Mouse (Mus musculus) intestine, embryonic 14.5 days (tissue): ENCODE results near the gene Fgfr2. TPM values are rescaled to one million over a fixed set of nuclear protein-coding genes. Genes with fewer than 3 reads are reported as not detected.

Experiments used
- ATAC-seq: fragments of 200-750 bp; cut with Nextera tagmentation; replicated peaks from 2 replicates; pipeline ENCODE4 v1.8.0; 2017; ENCODE audit warnings: low read depth, moderate number of reproducible peaks, moderate TSS enrichment, moderate library complexity; ENCODE audit not compliant: low FRiP score, low TSS enrichment
- DNase-seq: peaks from one replicate; pipeline ENCODE4 v3.0.0-alpha.2; 2018; ENCODE audit warnings: low spot score
- H3K27ac ChIP-seq: fragments of 300-500 bp; sonication (generic); 2 replicates; pipeline ENCODE4 v1.5.1; 2014; ENCODE audit warnings: low read depth, mild to moderate bottlenecking, control low read depth
- H3K27me3 ChIP-seq: fragments of 300-500 bp; sonication (generic); replicated peaks from 2 replicates; pipeline ENCODE4 v1.6.1; 2014; ENCODE audit warnings: low read length, control low read depth; ENCODE audit not compliant: control insufficient read depth, insufficient read depth
- H3K36me3 ChIP-seq: fragments of 300-500 bp; sonication (generic); 2 replicates; pipeline ENCODE4 v1.6.1; 2014; ENCODE audit warnings: low read length, control low read depth; ENCODE audit not compliant: control insufficient read depth, insufficient read depth
- H3K4me1 ChIP-seq: fragments of 300-500 bp; sonication (generic); replicated peaks from 2 replicates; pipeline ENCODE4 v1.6.1; 2014; ENCODE audit warnings: low read length, control low read depth, mixed read lengths; ENCODE audit not compliant: control insufficient read depth, insufficient read depth
- H3K4me2 ChIP-seq: fragments of 300-500 bp; sonication (generic); 2 replicates; pipeline ENCODE4 v1.6.1; 2014; ENCODE audit warnings: low read length
- H3K4me3 ChIP-seq: fragments of 300-500 bp; sonication (generic); 2 replicates; pipeline ENCODE4 v1.5.1; 2014; ENCODE audit warnings: low read depth, low read length, control low read depth, mixed read lengths
- H3K9ac ChIP-seq: fragments of 300-500 bp; sonication (generic); 2 replicates; pipeline ENCODE4 v1.6.1; 2014; ENCODE audit warnings: mild to moderate bottlenecking, low read length
- H3K9me3 ChIP-seq: fragments of 300-500 bp; sonication (generic); 2 replicates; pipeline ENCODE4 v1.6.1; 2016; ENCODE audit warnings: low read length, control low read depth; ENCODE audit not compliant: control insufficient read depth
- WGBS: fragments of 180-500 bp; shearing (Covaris S2); extraction: QIAGEN DNeasy Blood & Tissue Kit; methylation state at CpG from one replicate; pipeline ENCODE4 v1.1.7; 2014; 5-methylcytosine and 5-hydroxymethylcytosine counted together
- polyA plus RNA-seq: library from polyadenylated mRNA; unstranded; fragments of >200 nt; fragmentation: Nextera tagmentation; extraction: Ambion mirVana; gene quantifications from 2 replicates; pipeline ENCODE4 v1.2.1, GENCODE M21; 2014

Gene Fgfr2
- polyA plus RNA-seq, 1 experiment from 2014 or later, result 105 TPM

GRCm38 (mm10) chr7:131604946-131605345, 1518.2 kb downstream of the Fgfr2 start:
- H3K36me3 ChIP-seq, result no peaks in the 10 kb centered on the region
- DNase-seq (no peak), ATAC-seq (no peak)
- no peak overlapping the region for H3K9ac ChIP-seq
- no peak overlapping the region for H3K4me2 ChIP-seq
- H3K27ac ChIP-seq, result no peak overlapping the region
- H3K4me1 ChIP-seq, result no peaks in the 10 kb centered on the region
- WGBS, result 86% methylated on average over 10 of the region's 10 CpGs
- H3K27me3 ChIP-seq, result no peaks in the 10 kb centered on the region
- no peaks in the 10 kb centered on the region for H3K9me3 ChIP-seq
- H3K4me3 ChIP-seq, result no peak overlapping the region

- 5% methylated on average over 10 of the region's 11 CpGs for WGBS
- no peak for DNase-seq
- no peaks in the 10 kb centered on the region for H3K9me3 ChIP-seq
Measured at GRCm38 (mm10) chr7:131603186-131603585, 1520.0 kb downstream of the Fgfr2 start.

DNA sequence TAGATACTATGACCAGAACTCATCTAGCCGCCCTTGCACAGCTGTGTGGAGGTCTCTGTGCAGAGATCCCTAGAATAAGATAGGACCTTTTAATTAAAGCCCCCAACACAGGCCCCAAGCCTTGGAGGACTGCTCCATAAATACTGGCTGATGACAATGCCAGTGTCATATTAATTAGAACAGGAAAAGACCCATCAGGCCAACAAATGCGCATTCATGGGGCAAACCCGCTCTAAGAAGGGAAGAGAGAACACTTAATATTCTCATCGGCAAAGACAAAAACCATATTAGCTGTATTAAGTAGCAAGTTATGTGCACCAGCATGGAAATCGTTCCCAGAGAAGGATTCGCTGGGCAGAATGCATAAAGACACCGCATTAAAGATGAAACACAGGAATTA, 1521.0 kb downstream of the Fgfr2 start:
- H3K27ac ChIP-seq, result no peak overlapping the region
- no peaks in the 10 kb centered on the region for H3K9me3 ChIP-seq
- H3K4me1 ChIP-seq, result no peaks in the 10 kb centered on the region
- 72% methylated on average over 7 of the region's 7 CpGs for WGBS
- no peak for DNase-seq
- no peak overlapping the region for H3K9ac ChIP-seq
- H3K4me2 ChIP-seq, result no peak overlapping the region
- no peak for ATAC-seq
- no peaks in the 10 kb centered on the region for H3K27me3 ChIP-seq
- H3K4me3 ChIP-seq, result no peak overlapping the region
- no peaks in the 10 kb centered on the region for H3K36me3 ChIP-seq

More at GRCm38 (mm10) chr7:131603186-131603585, 1520.0 kb downstream of the Fgfr2 start:
- Histone ChIP-seq H3K4me3 (no peak overlapping the region), H3K27ac (no peak overlapping the region), H3K36me3 (no peaks in the 10 kb centered on the region), H3K9ac (no peak overlapping the region), H3K27me3 (no peaks in the 10 kb centered on the region), H3K4me2 (no peak overlapping the region), H3K4me1 (no peaks in the 10 kb centered on the region)
- ATAC-seq, result no peak

GRCm38 (mm10) chr7:131598483-131598824, 1524.7 kb downstream of the Fgfr2 start:
- H3K9me3 ChIP-seq, result no peaks in the 10 kb centered on the region
- H3K27ac ChIP-seq, result no peak overlapping the region
- H3K4me3 ChIP-seq, result no peak overlapping the region
- H3K36me3 ChIP-seq, result no peaks in the 10 kb centered on the region
- DNase-seq, result peak; percentile 73
- no peak for ATAC-seq
- no peaks in the 10 kb centered on the region for H3K27me3 ChIP-seq
- no peak overlapping the region for H3K9ac ChIP-seq
- H3K4me1 ChIP-seq, result no peaks in the 10 kb centered on the region
- no peak overlapping the region for H3K4me2 ChIP-seq
- 3% methylated on average over 5 of the region's 5 CpGs for WGBS

DNA sequence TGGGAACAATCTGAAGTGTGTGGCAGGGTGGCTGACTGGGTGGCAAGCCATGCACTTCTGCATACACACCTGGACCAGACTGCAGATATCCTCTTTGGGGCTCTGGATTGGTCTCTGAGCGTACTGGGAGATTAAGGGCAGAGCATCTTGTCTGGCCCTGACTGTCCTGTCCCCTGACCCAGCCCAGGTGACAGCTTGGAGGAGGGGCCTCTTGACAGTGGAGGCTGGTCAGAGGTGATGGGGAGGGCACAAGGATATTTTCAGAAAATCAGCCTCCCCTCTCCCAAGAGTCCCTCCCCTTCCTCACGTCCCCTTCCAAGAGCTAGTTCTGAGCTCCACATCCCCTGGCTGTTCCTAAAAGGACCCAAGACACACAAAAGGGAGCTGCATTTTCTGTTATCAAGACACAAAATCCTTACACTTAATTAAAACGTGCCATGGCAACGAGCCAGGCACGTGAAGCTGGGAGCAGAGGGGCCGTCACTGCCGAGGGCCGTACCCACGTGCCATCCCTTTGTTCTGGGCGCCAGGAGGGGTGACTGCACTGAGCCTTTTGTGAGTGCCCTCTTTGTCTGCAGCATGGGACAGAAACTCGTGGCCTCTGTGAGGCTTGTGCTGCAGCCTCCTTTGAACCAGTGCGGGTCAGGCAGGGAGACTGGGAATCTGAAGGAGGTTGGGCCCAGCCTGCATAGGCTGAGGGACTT, 1525.2 kb downstream of the Fgfr2 start:
- DNase-seq (no peak), ATAC-seq (no peak)
- Histone ChIP-seq H3K9me3 (no peaks in the 10 kb centered on the region), H3K27ac (no peak overlapping the region), H3K4me2 (no peak overlapping the region), H3K9ac (no peak overlapping the region), H3K4me1 (no peaks in the 10 kb centered on the region), H3K27me3 (no peaks in the 10 kb centered on the region), H3K36me3 (no peaks in the 10 kb centered on the region), H3K4me3 (no peak overlapping the region)
- 17% methylated on average over 12 of the region's 12 CpGs for WGBS

GRCm38 (mm10) chr7:131585551-131585950, 1537.6 kb downstream of the Fgfr2 start:
- DNase-seq (no peak), ATAC-seq (no peak)
- H3K27me3 ChIP-seq, result no peaks in the 10 kb centered on the region
- no peak overlapping the region for H3K27ac ChIP-seq
- 85% methylated on average over 5 of the region's 5 CpGs for WGBS
- H3K4me1 ChIP-seq, result no peaks in the 10 kb centered on the region
- H3K36me3 ChIP-seq, result no peaks in the 10 kb centered on the region
- H3K9ac ChIP-seq, result no peak overlapping the region
- no peak overlapping the region for H3K4me3 ChIP-seq
- H3K4me2 ChIP-seq, result no peak overlapping the region
- no peaks in the 10 kb centered on the region for H3K9me3 ChIP-seq

- ATAC-seq (no peak), DNase-seq (no peak)
- H3K36me3 ChIP-seq, result no peaks in the 10 kb centered on the region
- H3K9ac ChIP-seq, result no peak overlapping the region
- WGBS, result 40% methylated on average over 9 of the region's 9 CpGs
- H3K4me2 ChIP-seq, result no peak overlapping the region
- no peaks in the 10 kb centered on the region for H3K9me3 ChIP-seq
- H3K27ac ChIP-seq, result no peak overlapping the region
- H3K27me3 ChIP-seq, result no peaks in the 10 kb centered on the region
- no peaks in the 10 kb centered on the region for H3K4me1 ChIP-seq
- no peak overlapping the region for H3K4me3 ChIP-seq
Measured at GRCm38 (mm10) chr7:131582178-131582577, 1541.0 kb downstream of the Fgfr2 start.

- Histone ChIP-seq H3K4me2 (no peak overlapping the region), H3K9me3 (no peaks in the 10 kb centered on the region), H3K27me3 (no peaks in the 10 kb centered on the region), H3K4me1 (no peaks in the 10 kb centered on the region), H3K9ac (no peak overlapping the region), H3K27ac (no peak overlapping the region), H3K4me3 (no peak overlapping the region), H3K36me3 (peaks cover 38% of the 10 kb centered on the region)
- 80% methylated on average over 6 of the region's 6 CpGs for WGBS
- ATAC-seq (no peak), DNase-seq (no peak)
Measured at GRCm38 (mm10) chr7:131575246-131575645, 1547.9 kb downstream of the Fgfr2 start.

DNA sequence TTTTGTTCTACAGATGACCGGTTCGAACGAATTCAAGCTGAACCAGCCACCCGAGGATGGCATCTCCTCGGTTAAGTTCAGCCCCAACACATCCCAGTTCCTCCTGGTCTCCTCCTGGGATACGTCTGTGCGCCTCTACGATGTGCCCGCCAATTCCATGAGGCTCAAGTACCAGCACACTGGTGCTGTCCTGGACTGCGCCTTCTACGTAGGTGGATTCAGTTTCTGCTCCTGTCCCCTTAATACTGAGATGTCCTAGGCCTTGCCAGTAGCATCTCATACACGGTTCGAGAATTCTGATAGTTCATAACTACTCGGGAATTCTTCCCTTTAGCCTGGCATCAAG, 1562.5 kb downstream of the Fgfr2 start:
- ATAC-seq (peak; percentile 57), DNase-seq (no peak)
- under 1% methylated on average over 14 of the region's 14 CpGs for WGBS
- peaks cover 12% of the 10 kb centered on the region for H3K4me1 ChIP-seq
- H3K27me3 ChIP-seq, result peaks cover 38% of the 10 kb centered on the region
- H3K4me2 ChIP-seq, result peak overlapping the region; percentile 83
- peaks cover 42% of the 10 kb centered on the region for H3K36me3 ChIP-seq
- H3K9ac ChIP-seq, result peak overlapping the region; percentile 83
- H3K27ac ChIP-seq, result peak overlapping the region; percentile 90
- H3K4me3 ChIP-seq, result peak overlapping the region; percentile 93
- no peaks in the 10 kb centered on the region for H3K9me3 ChIP-seq
